Mouse (Mus musculus) CD4-positive, CD25-positive, alpha-beta regulatory T cell, adult 4 months (primary cell): ENCODE data around the gene Pnpla3. TPM values are rescaled to one million over a fixed set of nuclear protein-coding genes. Genes with fewer than 3 reads are reported as not detected.
A peak's percentile ranks its signal among the peaks of the same experiment; 100 is the strongest.

ENCODE experiments used
- ATAC-seq: one replicate; pipeline ENCODE4 v1.8.0; 2017
- polyA plus RNA-seq, 2 experiments: library from polyadenylated mRNA; unstranded; fragments of 100-300 nt; shearing (Covaris generic); gene quantifications; one replicate each; pipeline ENCODE4 v1.2.1; 2017

The Pnpla3 gene
- polyA plus RNA-seq, 2 experiments from 2014 or later = 1.9 TPM; not detected in 1

DNA sequence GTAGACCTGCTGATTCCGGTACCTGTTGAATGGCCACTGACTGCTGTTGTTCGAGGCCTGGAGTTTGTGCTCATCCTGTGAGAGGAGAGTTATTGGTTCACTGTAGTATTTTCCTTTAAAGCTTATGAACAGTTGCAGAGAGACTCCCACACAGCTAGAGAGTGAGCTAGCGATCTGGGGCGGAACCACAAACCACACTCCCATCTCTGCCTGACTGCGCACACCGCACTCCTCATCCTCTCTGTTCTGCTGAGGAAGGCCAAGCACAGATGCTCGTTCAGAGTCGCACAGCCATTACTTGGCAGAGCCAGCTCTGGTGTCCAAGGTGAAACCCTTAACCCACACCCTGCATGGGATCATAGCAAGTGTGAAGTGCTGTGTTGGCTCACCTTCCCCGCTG, 11.1 kb downstream of the Pnpla3 start:
- no peak for ATAC-seq

GRCm38 (mm10) chr15:84182000-84182399, 14.4 kb downstream of the Pnpla3 start:
- no peak for ATAC-seq

- ATAC-seq = no peak
These were observed 16.3 kb downstream of the Pnpla3 start for GRCm38 (mm10) chr15:84183967-84184366.

DNA sequence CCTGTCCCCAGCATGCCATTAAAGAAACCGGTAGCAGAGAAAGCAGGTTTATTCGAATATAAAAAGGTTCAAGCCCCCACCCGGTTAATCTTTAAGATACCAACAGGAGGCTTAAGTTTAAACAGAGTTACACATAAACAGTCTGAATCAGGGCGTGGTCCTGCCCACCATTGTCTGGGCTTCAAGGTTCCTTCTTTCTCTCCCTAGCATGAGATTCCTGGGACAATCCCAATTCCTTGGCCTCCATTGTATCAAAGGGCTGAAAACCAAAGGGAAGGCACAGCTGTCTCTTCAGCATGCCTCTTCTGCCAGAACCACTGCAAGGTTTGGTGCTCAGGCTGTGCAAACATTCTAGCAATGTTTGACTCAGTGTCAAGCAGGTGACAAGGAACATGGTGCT, 18.6 kb downstream of the Pnpla3 start:
- ATAC-seq = no peak

DNA sequence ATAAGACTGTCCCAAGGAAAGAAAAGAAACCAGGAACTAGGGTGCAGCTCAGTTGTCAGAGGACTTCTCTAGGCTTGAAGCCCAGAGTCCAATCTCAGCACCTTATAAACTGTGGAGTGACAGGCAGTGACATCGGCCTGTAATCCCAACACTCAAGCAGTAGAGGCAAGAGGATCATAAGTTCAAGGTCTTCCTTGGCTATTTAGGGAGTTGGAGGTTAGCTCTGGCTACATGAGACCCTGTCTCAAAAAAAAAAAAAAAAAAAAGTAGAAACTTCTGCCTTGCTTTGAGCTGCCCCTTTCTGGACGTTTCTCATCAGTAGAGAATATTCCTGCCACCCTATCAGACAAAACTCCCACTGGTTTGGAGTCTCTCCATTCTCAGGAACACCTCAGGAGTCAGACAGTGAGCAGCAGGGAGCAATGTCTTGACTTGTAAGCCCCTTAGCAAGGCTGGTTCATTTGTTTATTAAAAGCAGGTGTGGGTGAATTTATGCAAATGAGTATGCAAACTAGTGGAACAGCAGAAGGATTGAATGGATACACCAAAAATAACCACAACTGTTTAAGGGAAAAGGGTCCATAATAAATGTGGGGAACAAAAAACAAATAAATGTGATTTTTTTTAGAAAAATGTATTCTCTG, 21.4 kb downstream of the Pnpla3 start:
- no peak for ATAC-seq

GRCm38 (mm10) chr15:84189881-84190280, 22.2 kb downstream of the Pnpla3 start:
- no peak for ATAC-seq

GRCm38 (mm10) chr15:84191724-84192057, 24.1 kb downstream of the Pnpla3 start:
- ATAC-seq = no peak

DNA sequence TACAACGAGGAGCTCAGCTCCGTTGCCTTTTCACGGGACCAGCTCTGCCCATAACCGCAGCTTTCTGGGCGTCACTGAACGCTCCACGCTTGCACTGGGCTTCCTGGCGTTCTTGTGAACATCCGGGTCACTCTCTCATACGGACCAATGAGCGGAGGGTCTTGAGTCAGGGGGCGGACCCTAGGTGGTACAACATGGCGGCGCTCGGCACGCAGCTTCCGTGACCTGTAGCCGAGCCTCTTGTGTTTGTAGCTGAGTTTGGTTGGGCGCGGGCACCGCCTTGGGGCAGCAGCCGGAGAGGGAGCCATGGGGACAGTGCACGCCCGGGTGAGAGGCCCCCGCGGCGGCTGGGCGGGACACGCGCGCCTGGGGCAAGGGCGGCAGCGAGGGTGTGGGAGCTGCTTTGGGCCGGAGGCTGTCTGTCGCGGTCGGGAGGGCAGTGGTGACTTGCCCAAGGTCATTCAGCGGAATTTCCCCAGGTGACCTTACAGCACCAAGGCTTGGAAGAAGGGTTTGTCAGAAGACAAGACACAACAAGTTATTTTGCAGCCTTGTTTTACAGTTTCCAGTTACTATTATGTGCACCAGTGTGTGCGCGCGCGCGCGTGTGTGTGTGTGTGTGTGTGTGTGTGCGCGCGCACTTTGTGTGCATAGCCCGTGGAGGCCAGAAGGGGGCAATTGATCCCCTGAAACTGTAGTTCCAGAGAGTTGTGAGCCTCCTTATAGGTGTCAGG, 24.6 kb downstream of the Pnpla3 start, which contains the start of gene Samm50:
TSS of gene Samm50 (plus strand) at position 184 of the 734 bp plus-strand sequence.
- peak; percentile 99 for ATAC-seq

GRCm38 (mm10) chr15:84196486-84197165, 29.0 kb downstream of the Pnpla3 start:
- no peak for ATAC-seq

GRCm38 (mm10) chr15:84207327-84207726, 39.7 kb downstream of the Pnpla3 start:
- ATAC-seq = no peak

DNA sequence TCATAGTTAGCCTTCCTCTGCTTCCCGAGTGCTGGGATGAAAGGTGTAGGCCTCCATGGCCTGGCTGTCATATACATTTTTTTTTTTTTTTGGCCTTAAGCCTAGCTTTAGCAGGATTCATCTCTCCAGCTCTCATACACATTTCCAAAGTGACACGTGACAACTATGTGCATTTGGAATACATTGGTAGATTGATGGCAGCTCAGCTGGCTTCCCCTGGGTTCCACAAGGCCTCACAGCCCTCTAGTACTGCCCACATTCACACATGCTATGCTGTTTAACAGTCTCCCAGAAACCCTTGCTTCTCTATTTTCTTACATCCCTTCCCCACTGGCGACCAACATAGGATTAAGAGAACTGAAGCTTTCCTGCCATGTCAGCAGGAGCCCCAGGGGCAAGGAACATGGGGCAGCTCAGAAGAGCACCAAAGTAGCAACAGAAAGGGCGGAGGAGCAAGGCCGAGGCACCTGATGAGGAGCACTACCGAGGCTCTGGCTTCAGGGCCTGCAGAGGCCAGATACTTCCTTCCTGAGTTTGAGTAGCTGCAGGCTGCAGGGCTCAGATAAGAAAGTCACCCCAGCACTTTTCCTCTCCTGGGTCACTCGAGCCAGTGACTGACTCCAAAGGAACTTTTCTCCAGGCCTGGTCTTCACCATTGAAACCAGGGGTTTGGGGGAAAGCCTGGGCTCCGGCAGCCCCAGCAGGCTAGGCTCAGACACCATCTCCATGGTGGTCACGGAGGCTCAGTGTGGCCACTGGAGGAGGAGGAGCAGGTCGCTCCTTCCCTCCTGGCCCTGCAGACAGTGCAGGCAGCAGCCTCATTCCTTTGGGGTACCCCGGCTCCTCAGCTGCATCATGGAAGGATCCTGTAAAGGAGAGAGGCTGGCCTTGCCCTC, 42.1 kb downstream of the Pnpla3 start:
- no peak for ATAC-seq

- no peak for ATAC-seq
These were observed 42.8 kb downstream of the Pnpla3 start for GRCm38 (mm10) chr15:84210461-84210860.

DNA sequence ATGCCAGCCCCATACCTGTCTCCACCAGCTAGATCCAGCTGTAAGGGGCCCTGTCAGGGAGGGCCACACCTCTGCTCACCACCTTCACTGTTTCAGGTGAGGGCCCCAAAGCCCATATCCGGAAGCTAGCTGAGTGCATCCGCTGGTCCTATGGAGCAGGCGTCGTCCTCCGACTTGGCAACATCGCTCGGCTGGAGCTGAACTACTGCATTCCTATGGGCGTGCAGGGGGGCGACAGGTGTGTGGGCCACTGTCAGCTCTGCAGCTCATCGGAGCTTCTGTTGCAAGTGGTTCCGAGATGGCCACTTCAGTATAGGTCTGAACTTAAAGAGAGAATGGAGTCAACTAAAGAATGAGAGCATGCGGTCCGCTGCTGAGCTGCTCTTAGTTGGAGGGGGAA, 43.3 kb downstream of the Pnpla3 start:
- ATAC-seq = no peak

GRCm38 (mm10) chr15:84211564-84211963, 43.9 kb downstream of the Pnpla3 start:
- ATAC-seq = no peak

GRCm38 (mm10) chr15:84212031-84212755, 44.6 kb downstream of the Pnpla3 start:
- ATAC-seq = peak; percentile 65

DNA sequence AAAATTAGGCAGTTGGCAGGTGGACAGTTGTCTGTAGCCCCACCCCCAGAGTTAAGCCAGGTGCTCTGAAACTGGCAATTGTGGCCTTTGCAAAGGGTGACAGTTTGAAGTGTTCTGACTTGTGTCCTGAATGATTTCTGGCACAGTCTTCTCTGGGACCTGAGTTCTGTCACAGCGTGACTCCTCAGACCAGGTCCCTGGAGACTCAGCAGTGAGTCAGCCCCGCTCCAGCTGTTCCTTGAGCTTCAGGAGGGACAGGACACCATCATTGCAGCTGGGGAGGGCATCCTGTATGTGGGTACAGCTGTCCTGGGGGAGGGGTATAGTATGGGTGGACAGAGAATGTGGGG, 45.1 kb downstream of the Pnpla3 start:
- no peak for ATAC-seq

GRCm38 (mm10) chr15:84213162-84213739, 45.6 kb downstream of the Pnpla3 start:
- ATAC-seq = no peak

DNA sequence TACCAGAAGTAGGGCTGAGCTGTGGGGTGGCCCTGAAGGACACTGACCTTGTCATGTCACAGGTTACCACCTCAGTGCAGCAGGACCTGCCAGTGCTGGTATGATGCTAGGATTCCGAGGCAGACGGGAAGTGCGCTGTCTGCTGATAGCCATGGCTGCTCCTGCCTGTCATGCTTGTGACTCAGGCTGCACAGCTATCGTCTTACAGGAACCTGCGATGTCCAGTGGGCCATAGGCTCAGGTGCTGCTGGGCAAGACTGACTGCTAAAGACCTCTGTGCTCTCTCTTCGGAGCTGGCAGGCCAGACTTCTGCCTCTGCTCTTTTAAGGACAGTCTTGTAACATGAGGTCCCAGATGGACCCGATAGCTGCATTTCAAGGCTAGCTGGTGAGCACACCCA, 46.8 kb downstream of the Pnpla3 start:
- no peak for ATAC-seq

GRCm38 (mm10) chr15:84215273-84215672, 47.6 kb downstream of the Pnpla3 start:
- no peak for ATAC-seq

GRCm38 (mm10) chr15:84216026-84216425, 48.4 kb downstream of the Pnpla3 start:
- no peak for ATAC-seq

DNA sequence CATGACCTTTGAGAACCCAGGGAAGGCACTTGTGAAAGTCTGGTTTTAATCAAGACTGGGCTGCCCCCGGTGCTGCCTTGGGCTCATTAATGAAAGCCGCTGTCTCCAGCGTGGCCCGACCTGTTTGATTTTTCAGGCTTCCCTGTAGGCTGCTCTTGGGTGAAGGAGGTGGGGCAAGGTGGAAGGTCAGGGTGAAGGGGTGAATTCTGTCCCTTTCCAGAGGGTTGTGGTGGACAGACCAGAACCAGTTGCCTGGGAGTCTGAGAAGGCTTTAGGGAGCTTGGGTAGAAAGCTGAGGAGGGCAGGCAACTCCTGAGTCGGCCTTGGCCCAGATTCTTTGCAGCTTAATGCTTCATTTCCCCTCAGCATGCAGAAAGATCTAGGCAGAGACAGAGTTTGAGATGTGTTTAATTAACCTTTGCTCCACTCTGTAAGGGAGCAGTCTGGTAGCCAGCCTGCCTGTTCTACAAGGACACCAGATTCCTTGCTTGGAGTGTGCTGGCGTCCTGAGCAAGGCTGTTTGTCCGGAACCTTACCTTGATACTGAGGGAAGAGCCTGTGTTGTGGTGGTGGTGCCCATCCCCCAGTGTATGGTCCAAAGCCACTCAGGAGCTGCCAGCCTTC, 48.9 kb downstream of the Pnpla3 start:
- no peak for ATAC-seq
